Mouse (Mus musculus): ENCODE measurements at regions not wholly inside any gene's neighbourhood (a gene's known extent, or its start where the extent isn't known, plus 50 kb on each side); places are given as distances from the start of the nearest gene placed in this dataset.

- 88% methylated on average over 4 of the region's 4 CpGs for WGBS
- peaks cover 4% of the 10 kb centered on the region for H3K4me1 ChIP-seq
- no peaks in the 10 kb centered on the region for H3K9me3 ChIP-seq
- H3K36me3 ChIP-seq (replicated peaks): no peaks in the 10 kb centered on the region
- no peak for DNase-seq (ENCODE audit: low spot score)
- H3K27ac ChIP-seq (replicated peaks): no peak overlapping the region
- H3K4me3 ChIP-seq: no peak overlapping the region
- H3K27me3 ChIP-seq (replicated peaks; ENCODE audit: low read depth, poor library complexity, severe bottlenecking): no peaks in the 10 kb centered on the region
Measured at GRCm38 (mm10) chr1:76484193-76484592, 938.1 kb downstream of the Slc4a3 start.

GRCm38 (mm10) chr1:76487481-76487880 lies 941.4 kb downstream of the Slc4a3 start:
- Histone ChIP-seq H3K36me3 (replicated peaks) (no peaks in the 10 kb centered on the region), H3K9me3 (no peaks in the 10 kb centered on the region), H3K27ac (replicated peaks) (no peak overlapping the region), H3K4me3 (no peak overlapping the region), H3K4me1 (peaks cover 28% of the 10 kb centered on the region), H3K27me3 (replicated peaks; ENCODE audit: low read depth, poor library complexity, severe bottlenecking) (no peaks in the 10 kb centered on the region)
- no peak for DNase-seq (ENCODE audit: low spot score)
- 94% methylated on average over 4 of the region's 4 CpGs for WGBS

GRCm38 (mm10) chr1:76489681-76490492 lies 943.8 kb downstream of the Slc4a3 start:
- peak; percentile 13 for DNase-seq (ENCODE audit: low spot score)
- no peaks in the 10 kb centered on the region for H3K36me3 ChIP-seq (replicated peaks)
- no peak overlapping the region for H3K4me3 ChIP-seq
- peaks cover 28% of the 10 kb centered on the region for H3K4me1 ChIP-seq
- no peaks in the 10 kb centered on the region for H3K27me3 ChIP-seq (replicated peaks; ENCODE audit: low read depth, poor library complexity, severe bottlenecking)
- 57% methylated on average over 12 of the region's 12 CpGs for WGBS
- H3K9me3 ChIP-seq: no peaks in the 10 kb centered on the region
- peak overlapping the region; percentile 27; the same call in 1 of the 2 replicates for H3K27ac ChIP-seq (replicated peaks)

GRCm38 (mm10) chr1:76490719-76491118 lies 944.7 kb downstream of the Slc4a3 start:
- Histone ChIP-seq H3K27me3 (replicated peaks; ENCODE audit: low read depth, poor library complexity, severe bottlenecking) (no peaks in the 10 kb centered on the region), H3K4me3 (no peak overlapping the region), H3K36me3 (replicated peaks) (no peaks in the 10 kb centered on the region), H3K4me1 (peaks cover 28% of the 10 kb centered on the region), H3K27ac (replicated peaks) (no peak overlapping the region), H3K9me3 (no peaks in the 10 kb centered on the region)
- peak; percentile 10 for DNase-seq (ENCODE audit: low spot score)
- 57% methylated on average over 7 of the region's 7 CpGs for WGBS

- Histone ChIP-seq H3K36me3 (replicated peaks) (no peaks in the 10 kb centered on the region), H3K9me3 (no peaks in the 10 kb centered on the region), H3K4me3 (no peak overlapping the region), H3K4me1 (peaks cover 28% of the 10 kb centered on the region), H3K27me3 (replicated peaks; ENCODE audit: low read depth, poor library complexity, severe bottlenecking) (no peaks in the 10 kb centered on the region), H3K27ac (replicated peaks) (no peak overlapping the region)
- WGBS: 58% methylated on average over 4 of the region's 4 CpGs
- DNase-seq (ENCODE audit: low spot score): peak; percentile 9
Measured at GRCm38 (mm10) chr1:76491187-76491586, 945.1 kb downstream of the Slc4a3 start.

GRCm38 (mm10) chr1:76505150-76505549 lies 959.1 kb downstream of the Slc4a3 start:
- no peaks in the 10 kb centered on the region for H3K9me3 ChIP-seq
- H3K4me1 ChIP-seq: no peaks in the 10 kb centered on the region
- H3K36me3 ChIP-seq (replicated peaks): no peaks in the 10 kb centered on the region
- DNase-seq (ENCODE audit: low spot score): no peak
- H3K4me3 ChIP-seq: no peak overlapping the region
- H3K27me3 ChIP-seq (replicated peaks; ENCODE audit: low read depth, poor library complexity, severe bottlenecking): no peaks in the 10 kb centered on the region
- no peak overlapping the region for H3K27ac ChIP-seq (replicated peaks)

- no peaks in the 10 kb centered on the region for H3K27me3 ChIP-seq (replicated peaks; ENCODE audit: low read depth, poor library complexity, severe bottlenecking)
- no peaks in the 10 kb centered on the region for H3K4me1 ChIP-seq
- no peak for DNase-seq (ENCODE audit: low spot score)
- H3K27ac ChIP-seq (replicated peaks): no peak overlapping the region
- 94% methylated on average over 1 of the region's 1 CpGs for WGBS
- H3K36me3 ChIP-seq (replicated peaks): no peaks in the 10 kb centered on the region
- H3K9me3 ChIP-seq: no peaks in the 10 kb centered on the region
- H3K4me3 ChIP-seq: no peak overlapping the region
Measured at GRCm38 (mm10) chr1:76508821-76509220, 962.8 kb downstream of the Slc4a3 start.

- H3K4me3 ChIP-seq: no peak overlapping the region
- H3K9me3 ChIP-seq: no peaks in the 10 kb centered on the region
- H3K4me1 ChIP-seq: no peaks in the 10 kb centered on the region
- DNase-seq (ENCODE audit: low spot score): no peak
- 95% methylated on average over 3 of the region's 3 CpGs for WGBS
- H3K27me3 ChIP-seq (replicated peaks; ENCODE audit: low read depth, poor library complexity, severe bottlenecking): no peaks in the 10 kb centered on the region
- no peak overlapping the region for H3K27ac ChIP-seq (replicated peaks)
- no peaks in the 10 kb centered on the region for H3K36me3 ChIP-seq (replicated peaks)
Measured at GRCm38 (mm10) chr1:76509486-76509885, 963.4 kb downstream of the Slc4a3 start.

- no peaks in the 10 kb centered on the region for H3K4me1 ChIP-seq
- no peaks in the 10 kb centered on the region for H3K27me3 ChIP-seq (replicated peaks; ENCODE audit: low read depth, poor library complexity, severe bottlenecking)
- 71% methylated on average over 1 of the region's 1 CpGs for WGBS
- H3K36me3 ChIP-seq (replicated peaks): no peaks in the 10 kb centered on the region
- DNase-seq (ENCODE audit: low spot score): no peak
- no peak overlapping the region for H3K27ac ChIP-seq (replicated peaks)
- H3K9me3 ChIP-seq: no peaks in the 10 kb centered on the region
- no peak overlapping the region for H3K4me3 ChIP-seq
Measured at GRCm38 (mm10) chr1:76512156-76512555, 966.1 kb downstream of the Slc4a3 start.

- Histone ChIP-seq H3K4me3 (no peak overlapping the region), H3K4me1 (no peaks in the 10 kb centered on the region), H3K27me3 (replicated peaks; ENCODE audit: low read depth, poor library complexity, severe bottlenecking) (no peaks in the 10 kb centered on the region), H3K9me3 (no peaks in the 10 kb centered on the region), H3K36me3 (replicated peaks) (no peaks in the 10 kb centered on the region), H3K27ac (replicated peaks) (no peak overlapping the region)
- DNase-seq (ENCODE audit: low spot score): no peak
- 79% methylated on average over 2 of the region's 2 CpGs for WGBS
Measured at GRCm38 (mm10) chr1:76513490-76513889, 967.4 kb downstream of the Slc4a3 start.

GRCm38 (mm10) chr1:76529531-76529930 lies 983.5 kb downstream of the Slc4a3 start:
- no peaks in the 10 kb centered on the region for H3K9me3 ChIP-seq
- peak overlapping the region; percentile 10; the same call in 1 of the 2 replicates for H3K27ac ChIP-seq (replicated peaks)
- no peaks in the 10 kb centered on the region for H3K36me3 ChIP-seq (replicated peaks)
- peaks cover 11% of the 10 kb centered on the region for H3K4me1 ChIP-seq
- H3K4me3 ChIP-seq: no peak overlapping the region
- no peaks in the 10 kb centered on the region for H3K27me3 ChIP-seq (replicated peaks; ENCODE audit: low read depth, poor library complexity, severe bottlenecking)
- WGBS: 71% methylated on average over 9 of the region's 9 CpGs
- no peak for DNase-seq (ENCODE audit: low spot score)

- peaks cover 15% of the 10 kb centered on the region for H3K4me1 ChIP-seq
- H3K36me3 ChIP-seq (replicated peaks): no peaks in the 10 kb centered on the region
- H3K27me3 ChIP-seq (replicated peaks; ENCODE audit: low read depth, poor library complexity, severe bottlenecking): no peaks in the 10 kb centered on the region
- no peak for DNase-seq (ENCODE audit: low spot score)
- no peak overlapping the region for H3K4me3 ChIP-seq
- no peaks in the 10 kb centered on the region for H3K9me3 ChIP-seq
- WGBS: 80% methylated on average over 6 of the region's 6 CpGs
- no peak overlapping the region for H3K27ac ChIP-seq (replicated peaks)
Measured at GRCm38 (mm10) chr1:76530342-76530741, 984.3 kb downstream of the Slc4a3 start.

GRCm38 (mm10) chr1:76535522-76535956 lies 979.3 kb downstream of the Epha4 start:
- no peak overlapping the region for H3K4me3 ChIP-seq
- no peak overlapping the region for H3K27ac ChIP-seq (replicated peaks)
- H3K36me3 ChIP-seq (replicated peaks): no peaks in the 10 kb centered on the region
- no peaks in the 10 kb centered on the region for H3K27me3 ChIP-seq (replicated peaks; ENCODE audit: low read depth, poor library complexity, severe bottlenecking)
- H3K9me3 ChIP-seq: no peaks in the 10 kb centered on the region
- no peak for DNase-seq (ENCODE audit: low spot score)
- WGBS: 57% methylated on average over 4 of the region's 4 CpGs
- peaks cover 12% of the 10 kb centered on the region for H3K4me1 ChIP-seq

Data from embryonic facial prominence, embryonic 10.5 days (tissue).